Mouse (Mus musculus) hindbrain, embryonic 11.5 days (tissue): ENCODE data around the gene Gm49510. TPM values are rescaled to one million over a fixed set of nuclear protein-coding genes. Genes with fewer than 3 reads are reported as not detected.

Source experiments
- ATAC-seq: fragments of 200-750 bp; cut with Nextera tagmentation; 2 replicates; pipeline ENCODE4 v1.8.0; 2017; ENCODE audit warnings: mild to moderate bottlenecking, moderate TSS enrichment, moderate library complexity; ENCODE audit not compliant: low FRiP score
- DNase-seq: peaks from one replicate; pipeline ENCODE4 v3.0.0-alpha.2; 2015; ENCODE audit warnings: low spot score
- H3K27ac ChIP-seq: fragments of 300-500 bp; sonication (generic); 2 replicates; pipeline ENCODE4 v1.5.1; 2014; ENCODE audit warnings: mild to moderate bottlenecking, low read depth, low read length
- H3K27me3 ChIP-seq: fragments of 300-500 bp; sonication (generic); 2 replicates; pipeline ENCODE4 v1.6.1; 2014; ENCODE audit warnings: mild to moderate bottlenecking, low read length, moderate library complexity, mixed read lengths; ENCODE audit not compliant: control insufficient read depth, insufficient read depth
- H3K36me3 ChIP-seq: fragments of 300-500 bp; sonication (generic); 2 replicates; pipeline ENCODE4 v1.6.1; 2014; ENCODE audit warnings: mild to moderate bottlenecking, low read length, moderate library complexity, mixed read lengths; ENCODE audit not compliant: control insufficient read depth, insufficient read depth
- H3K4me1 ChIP-seq: fragments of 300-500 bp; sonication (generic); replicated peaks from 2 replicates; pipeline ENCODE4 v1.6.1; 2014; ENCODE audit warnings: low read length, mixed read lengths; ENCODE audit not compliant: control insufficient read depth, insufficient read depth
- H3K4me2 ChIP-seq: fragments of 300-500 bp; sonication (generic); replicated peaks from 2 replicates; pipeline ENCODE4 v1.6.1; 2014; ENCODE audit warnings: mild to moderate bottlenecking, low read depth, low read length
- H3K4me3 ChIP-seq: fragments of 300-500 bp; sonication (generic); 2 replicates; pipeline ENCODE4 v1.5.1; 2014; ENCODE audit warnings: low read depth, low read length
- H3K9ac ChIP-seq: fragments of 300-500 bp; sonication (generic); 2 replicates; pipeline ENCODE4 v1.6.1; 2014; ENCODE audit warnings: low read depth, low read length
- H3K9me3 ChIP-seq: fragments of 300-500 bp; sonication (generic); 2 replicates; pipeline ENCODE4 v1.6.1; 2016; ENCODE audit warnings: low read length; ENCODE audit not compliant: control insufficient read depth
- WGBS: fragments of 180-500 bp; shearing (Covaris S2); extraction: QIAGEN DNeasy Blood & Tissue Kit; methylation state at CpG from one replicate; pipeline ENCODE4 v1.1.7; 2014; 5-methylcytosine and 5-hydroxymethylcytosine counted together
- polyA plus RNA-seq: library from polyadenylated mRNA; unstranded; fragments of >200 nt; fragmentation: Nextera tagmentation; extraction: Ambion mirVana; gene quantifications from 2 replicates; pipeline ENCODE4 v1.2.1, GENCODE M21; 2014

Gm49510 gene
- polyA plus RNA-seq: 0.13 and 0.42 TPM in 2 replicates

DNA sequence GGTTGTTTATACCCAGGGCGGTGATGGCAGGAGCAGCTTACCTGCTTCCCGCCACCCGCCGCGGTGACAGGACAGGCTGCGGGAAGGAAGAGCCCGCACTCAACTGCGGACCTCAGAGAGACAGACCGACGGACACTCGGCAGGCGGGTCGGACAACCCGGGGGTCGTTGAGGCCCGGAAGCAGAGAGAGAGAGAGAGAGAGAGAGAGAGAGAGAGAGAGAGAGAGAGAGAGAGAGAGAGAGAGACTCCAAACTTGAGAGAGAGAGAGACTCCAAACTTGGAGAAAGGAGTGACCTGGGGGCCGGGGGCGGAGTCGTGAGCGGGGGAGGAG, at the start of gene Gm49510:
Gene Gm49510 (plus strand): TSS at position 259 of the 331 bp plus-strand sequence.
- H3K27me3 ChIP-seq: peaks cover 8% of the 10 kb centered on the region
- H3K36me3 ChIP-seq: no peaks in the 10 kb centered on the region
- ATAC-seq (no peak), DNase-seq (peak; percentile 35)
- no peaks in the 10 kb centered on the region for H3K9me3 ChIP-seq
- peaks cover 8% of the 10 kb centered on the region; the same call in 1 of the 2 replicates for H3K4me1 ChIP-seq
- 4% methylated on average over 20 of the region's 20 CpGs for WGBS
- peak within 1 kb of the TSS; percentile 46 for H3K4me3 ChIP-seq
- no peak within 1 kb of the TSS for H3K27ac ChIP-seq
- H3K4me2 ChIP-seq: peak within 1 kb of the TSS; percentile 97
- H3K9ac ChIP-seq: peak within 1 kb of the TSS; percentile 61

DNA sequence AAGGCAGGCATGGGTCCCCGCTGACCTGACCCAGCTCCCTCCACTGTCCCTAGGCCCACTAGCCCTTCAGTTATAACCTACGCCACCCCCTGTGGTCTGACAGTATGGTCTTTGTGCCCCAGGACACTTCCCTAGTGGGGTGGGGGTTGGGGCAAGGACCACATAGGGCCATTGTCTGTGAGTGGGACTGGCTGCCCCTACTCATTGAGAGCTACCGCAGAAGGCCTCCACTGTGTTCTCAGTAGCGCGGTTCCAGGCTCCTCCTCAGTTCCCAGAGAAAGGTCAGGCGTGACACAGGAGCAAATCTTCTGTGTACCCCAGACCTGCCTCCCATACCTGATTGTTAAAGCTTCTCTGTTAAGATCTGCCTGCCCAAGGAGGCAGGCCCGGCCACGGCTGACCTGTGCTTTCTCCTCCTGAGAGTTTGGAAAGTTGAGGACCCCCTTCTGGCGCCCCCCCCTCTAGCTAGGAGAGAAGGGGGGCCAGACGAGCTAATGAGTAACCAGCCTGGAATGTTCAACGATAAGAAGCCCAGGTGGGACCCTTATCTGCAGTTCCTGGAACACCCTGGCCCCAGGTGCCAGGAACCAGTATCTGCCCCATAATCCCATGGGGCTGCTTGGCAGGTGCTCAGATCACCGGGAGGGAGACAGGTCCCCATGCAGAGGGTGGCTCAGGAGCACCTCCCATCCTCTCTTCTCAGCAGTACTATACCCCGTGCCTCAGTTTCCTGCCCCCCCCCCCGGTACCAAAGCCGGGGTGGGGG, 49.2 kb upstream of the Gm49510 start:
- H3K4me3 ChIP-seq: no peak overlapping the region
- H3K4me1 ChIP-seq: no peaks in the 10 kb centered on the region
- no peak overlapping the region for H3K27ac ChIP-seq
- no peaks in the 10 kb centered on the region for H3K36me3 ChIP-seq
- DNase-seq: no peak
- H3K4me2 ChIP-seq: no peak overlapping the region
- no peak overlapping the region for H3K9ac ChIP-seq
- no peaks in the 10 kb centered on the region for H3K9me3 ChIP-seq
- H3K27me3 ChIP-seq: no peaks in the 10 kb centered on the region
- no peak for ATAC-seq
- 65% methylated on average over 15 of the region's 15 CpGs for WGBS

- no peak overlapping the region for H3K9ac ChIP-seq
- H3K9me3 ChIP-seq: no peaks in the 10 kb centered on the region
- 67% methylated on average over 6 of the region's 6 CpGs for whole genome bisulfite sequencing
- no peak for DNase-seq
- no peak for ATAC-seq
- H3K4me3 ChIP-seq: no peak overlapping the region
- no peaks in the 10 kb centered on the region for H3K36me3 ChIP-seq
- H3K4me2 ChIP-seq: no peak overlapping the region
- no peaks in the 10 kb centered on the region for H3K27me3 ChIP-seq
- no peaks in the 10 kb centered on the region for H3K4me1 ChIP-seq
- H3K27ac ChIP-seq: no peak overlapping the region
These were observed 48.5 kb upstream of the Gm49510 start for GRCm38 (mm10) chr15:78850944-78851343.

DNA sequence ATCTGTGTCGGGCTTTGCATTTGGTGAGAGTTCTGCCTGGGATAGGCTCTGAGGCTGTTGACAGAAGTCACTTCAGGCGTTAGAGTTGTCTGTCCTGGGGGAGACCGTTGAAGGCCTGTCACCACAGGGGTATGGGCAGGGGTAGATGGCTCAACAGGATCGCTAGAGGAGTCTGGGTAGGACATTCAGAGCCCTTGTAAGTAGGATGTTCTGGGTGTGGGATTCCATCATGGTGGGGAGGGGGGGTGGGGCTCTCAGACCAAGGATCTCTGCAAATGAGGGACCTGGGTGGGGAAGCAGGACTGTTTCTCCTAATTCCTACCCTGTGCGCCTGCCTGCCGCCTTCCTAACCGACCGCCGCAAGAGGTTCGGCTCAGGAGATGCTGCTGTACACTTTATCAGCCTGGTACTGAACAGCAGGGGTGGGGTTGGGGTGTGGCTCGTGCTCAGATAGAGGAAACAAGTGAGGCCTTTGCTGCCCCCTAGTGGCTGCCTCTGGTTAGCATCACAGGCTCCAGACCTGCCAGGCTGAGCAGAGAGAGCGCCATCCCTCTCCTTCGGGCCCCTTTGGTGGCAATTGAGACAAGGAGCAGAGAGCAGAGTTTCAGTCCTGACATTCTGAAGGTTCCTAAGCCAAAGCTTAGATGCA, 47.8 kb upstream of the Gm49510 start:
- peak; percentile 94 for DNase-seq

DNA sequence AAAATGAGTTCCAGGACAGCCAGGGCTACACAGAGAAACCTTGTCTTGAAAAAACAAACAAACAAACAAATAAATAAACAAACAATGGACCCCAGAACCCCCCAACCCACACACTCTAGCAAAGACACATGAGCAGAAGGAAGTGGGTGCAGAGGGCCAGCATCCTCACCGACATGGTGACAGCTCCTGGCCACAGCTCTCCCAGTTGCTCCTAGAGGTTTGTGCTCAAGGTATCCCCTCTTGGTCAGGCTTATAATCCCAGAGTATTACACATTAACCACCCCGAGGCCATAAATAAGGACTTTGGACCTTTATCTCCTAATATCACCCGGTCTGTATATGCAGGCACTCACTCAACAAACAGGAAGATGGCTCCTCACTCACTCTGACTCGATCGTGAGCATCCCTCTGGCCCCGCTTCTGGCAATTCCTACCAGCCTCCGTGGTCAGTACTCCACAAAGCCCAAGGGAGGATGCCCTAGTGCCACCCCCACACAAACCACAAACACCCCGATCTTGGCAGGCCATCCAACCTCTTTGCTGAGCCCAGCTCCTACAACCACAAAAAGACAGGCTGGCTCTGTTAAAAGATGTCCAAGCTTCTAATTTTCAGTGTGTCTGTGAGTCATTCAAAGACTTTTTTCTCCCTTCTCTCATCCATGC, 44.0 kb upstream of the Gm49510 start, which contains the start of gene Lgals2:
Gene Lgals2 (minus strand): TSS at position 227 of the 663 bp plus-strand sequence.
- no peak within 1 kb of the TSS for H3K27ac ChIP-seq
- H3K4me1 ChIP-seq: no peaks in the 10 kb centered on the region
- H3K9me3 ChIP-seq: no peaks in the 10 kb centered on the region
- ATAC-seq (no peak), DNase-seq (no peak)
- 79% methylated on average over 8 of the region's 8 CpGs for WGBS
- no peaks in the 10 kb centered on the region for H3K27me3 ChIP-seq
- H3K4me2 ChIP-seq: no peak within 1 kb of the TSS
- H3K4me3 ChIP-seq: no peak within 1 kb of the TSS
- H3K9ac ChIP-seq: no peak within 1 kb of the TSS
- no peaks in the 10 kb centered on the region for H3K36me3 ChIP-seq

More for the DNA sequence above, 47.8 kb upstream of the Gm49510 start:
- H3K9ac ChIP-seq: no peak overlapping the region
- H3K36me3 ChIP-seq: no peaks in the 10 kb centered on the region
- H3K4me1 ChIP-seq: no peaks in the 10 kb centered on the region
- ATAC-seq: peak; percentile 67
- H3K27ac ChIP-seq: no peak overlapping the region
- H3K4me3 ChIP-seq: no peak overlapping the region
- no peaks in the 10 kb centered on the region for H3K9me3 ChIP-seq
- WGBS: 17% methylated on average over 13 of the region's 13 CpGs
- H3K27me3 ChIP-seq: no peaks in the 10 kb centered on the region
- H3K4me2 ChIP-seq: no peak overlapping the region

DNA sequence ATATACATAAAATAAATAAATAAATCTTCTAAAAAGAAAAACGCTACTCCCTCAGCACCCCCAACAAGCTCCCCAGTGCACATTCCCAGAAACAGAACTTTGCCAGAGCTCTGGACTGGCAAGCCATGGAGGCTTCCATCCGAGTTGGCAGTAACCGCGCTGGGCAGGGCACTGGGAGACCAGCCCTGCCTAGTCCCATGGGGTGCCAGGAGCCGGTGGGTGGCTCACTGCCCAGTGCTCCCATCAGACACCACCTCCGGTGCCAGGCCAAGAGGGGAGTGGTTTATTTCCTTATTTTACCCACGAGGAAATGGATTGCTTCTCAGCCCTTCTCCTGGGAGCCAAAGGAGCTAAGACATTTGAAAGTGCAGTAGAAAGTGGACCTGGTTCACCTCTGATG, 42.5 kb upstream of the Gm49510 start:
- H3K4me3 ChIP-seq: no peak overlapping the region
- no peaks in the 10 kb centered on the region for H3K36me3 ChIP-seq
- H3K27ac ChIP-seq: no peak overlapping the region
- no peak overlapping the region for H3K4me2 ChIP-seq
- H3K27me3 ChIP-seq: no peaks in the 10 kb centered on the region
- no peaks in the 10 kb centered on the region for H3K4me1 ChIP-seq
- no peak overlapping the region for H3K9ac ChIP-seq
- 93% methylated on average over 7 of the region's 7 CpGs for WGBS
- H3K9me3 ChIP-seq: no peaks in the 10 kb centered on the region
- DNase-seq (no peak), ATAC-seq (no peak)

DNA sequence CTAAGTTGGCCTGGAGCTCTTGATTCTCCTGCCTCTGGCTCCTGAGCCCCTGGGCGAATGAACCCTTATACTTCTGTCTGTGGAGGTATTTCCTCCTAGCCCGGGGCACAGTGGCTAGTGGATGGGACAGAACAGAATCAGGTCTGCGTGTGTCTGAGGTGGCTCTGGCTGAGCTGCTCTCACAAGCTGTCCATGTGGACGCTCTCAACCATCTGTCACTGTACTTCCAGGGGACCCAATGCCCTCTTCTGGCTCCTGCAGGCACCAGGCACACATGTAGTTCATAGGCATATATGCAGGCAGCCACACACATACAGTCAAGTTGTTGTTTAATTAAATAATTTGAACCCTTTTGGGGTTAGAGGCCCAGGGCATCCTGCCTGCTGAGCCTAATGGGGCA, 40.2 kb upstream of the Gm49510 start:
- Histone ChIP-seq H3K36me3 (no peaks in the 10 kb centered on the region), H3K4me3 (no peak overlapping the region), H3K4me2 (no peak overlapping the region), H3K27me3 (no peaks in the 10 kb centered on the region), H3K27ac (no peak overlapping the region), H3K9ac (no peak overlapping the region), H3K9me3 (no peaks in the 10 kb centered on the region), H3K4me1 (no peaks in the 10 kb centered on the region)
- ATAC-seq: no peak
- no peak for DNase-seq
- 84% methylated on average over 4 of the region's 4 CpGs for WGBS

DNA sequence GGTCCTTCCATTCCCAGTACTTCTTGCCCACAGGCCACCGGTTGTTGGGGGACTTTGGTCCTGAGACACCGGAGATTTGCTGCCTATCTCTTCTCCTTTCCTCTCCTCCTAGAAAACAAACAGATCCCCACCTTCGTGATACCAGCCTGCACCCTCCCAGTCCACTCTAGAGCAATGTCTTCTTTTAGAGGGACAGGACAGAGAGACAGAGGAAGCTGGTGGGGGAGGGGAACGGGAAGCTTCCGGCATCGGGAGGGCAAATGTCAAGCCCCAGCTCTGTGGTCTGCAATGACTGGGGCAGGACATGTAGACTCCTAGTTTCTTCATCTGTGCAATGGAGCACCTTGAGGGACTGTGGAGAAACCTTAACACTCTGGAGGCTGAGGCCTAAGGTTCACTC, 39.8 kb upstream of the Gm49510 start:
- Histone ChIP-seq H3K27me3 (no peaks in the 10 kb centered on the region), H3K4me1 (no peaks in the 10 kb centered on the region), H3K4me3 (no peak overlapping the region), H3K36me3 (no peaks in the 10 kb centered on the region), H3K4me2 (no peak overlapping the region), H3K9ac (no peak overlapping the region), H3K9me3 (no peaks in the 10 kb centered on the region), H3K27ac (no peak overlapping the region)
- ATAC-seq (no peak), DNase-seq (no peak)
- WGBS: 82% methylated on average over 6 of the region's 6 CpGs
